Comparison of ENCODE assay signal across 8 mouse cellular contexts in genomic region chr8:60632933-60633655, GRCm38 (mm10). TPM values are rescaled to one million over a fixed set of nuclear protein-coding genes. Genes with fewer than 3 reads are reported as not detected.
DNase-seq lines count a peak whose midpoint lies in the region; ATAC-seq and TF ChIP-seq lines count a peak whose summit lies in the region.

No protein-coding gene starts in this region.

- peak overlapping the region; percentile 66 for H3K9ac ChIP-seq in forebrain, embryonic 11.5 days (ENCODE audit: low read length)
- H3K9ac ChIP-seq in kidney, postnatal 0 days (ENCODE audit: low read depth, low read length) = peak overlapping the region; percentile 63

- H3K27ac ChIP-seq in layer of hippocampus, adult 2 months = peak overlapping the region; percentile 98
- no peak overlapping the region for H3K27ac ChIP-seq in forebrain, embryonic 11.5 days (ENCODE audit: low read depth, low read length)
- H3K27ac ChIP-seq in kidney, postnatal 0 days = peak overlapping the region; percentile 27; the same call in 1 of the 2 replicates
- peak overlapping the region; percentile 74 for H3K27ac ChIP-seq in midbrain, embryonic 10.5 days (replicated peaks)

- peak overlapping the region; percentile 67 for H3K4me3 ChIP-seq in layer of hippocampus, adult 2 months
- H3K4me3 ChIP-seq in forebrain, embryonic 11.5 days (ENCODE audit: low read depth, low read length) = peak overlapping the region; percentile 61
- peak overlapping the region; percentile 63 for H3K4me3 ChIP-seq in kidney, postnatal 0 days (replicated peaks; ENCODE audit: low read depth, low read length)
- H3K4me3 ChIP-seq in midbrain, embryonic 10.5 days = peak overlapping the region; percentile 65

- H3K36me3 ChIP-seq in forebrain, embryonic 11.5 days (ENCODE audit: control insufficient read depth, insufficient read depth, low read length) = no peaks in the 10 kb centered on the region
- no peaks in the 10 kb centered on the region for H3K36me3 ChIP-seq in kidney, postnatal 0 days (ENCODE audit: insufficient read depth, low read length)
- H3K36me3 ChIP-seq in midbrain, embryonic 10.5 days = no peaks in the 10 kb centered on the region

- WGBS in forebrain, embryonic 11.5 days = under 1% methylated on average over 56 of the region's 56 CpGs
- WGBS in kidney, postnatal 0 days = under 1% methylated on average over 56 of the region's 56 CpGs
- WGBS in midbrain, embryonic 10.5 days = under 1% methylated on average over 56 of the region's 56 CpGs

- in situ Hi-C loops in Patski (cut with MboI; ENCODE audit: low pct_unique_long_range_greater_than_20kb) = loop anchor here (25.0 kb wide), 1 partner anchor 879 kb away; no protein-coding TSS in a partner anchor

- CTCF ChIA-PET in Patski (lab: Charles Lee) = interaction anchor here (0.8 to 2.6 kb wide), 13 partner anchors 8 to 283 kb away, joined by 3 to 8 read pairs (median 4); no protein-coding TSS in a partner anchor

- no peaks in the 10 kb centered on the region for H3K27me3 ChIP-seq in Patski
- peaks cover 8% of the 10 kb centered on the region; the same call in 1 of the 2 replicates for H3K27me3 ChIP-seq in forebrain, embryonic 11.5 days (ENCODE audit: control insufficient read depth, insufficient read depth, low read length)
- H3K27me3 ChIP-seq in kidney, postnatal 0 days (ENCODE audit: insufficient read depth, low read length) = no peaks in the 10 kb centered on the region
- peaks cover 45% of the 10 kb centered on the region for H3K27me3 ChIP-seq in midbrain, embryonic 10.5 days (ENCODE audit: low read depth, poor library complexity, severe bottlenecking)

- H3K4me1 ChIP-seq in forebrain, embryonic 11.5 days (replicated peaks; ENCODE audit: control insufficient read depth, insufficient read depth, low read length) = no peaks in the 10 kb centered on the region
- H3K4me1 ChIP-seq in kidney, postnatal 0 days (replicated peaks; ENCODE audit: insufficient read depth, low read length) = 0 out of 2 replicates have a peak, but pooled peaks cover 5% of the 10 kb centered on the region
- H3K4me1 ChIP-seq in midbrain, embryonic 10.5 days = peaks cover 20% of the 10 kb centered on the region

- POLR2A ChIA-PET in Patski (lab: Charles Lee) = interaction anchor here (0.5 to 1.6 kb wide), 5 partner anchors 17 to 651 kb away, joined by 3 to 4 read pairs (median 3); no protein-coding TSS in a partner anchor

- TF ChIP-seq CTCF in layer of hippocampus, adult 2 months (conservative IDR thresholded peaks at IDR 0.05) = peak; percentile 49
- peak; percentile 44 for TF ChIP-seq CTCF in Patski (IDR thresholded peaks at IDR 0.05)
- TF ChIP-seq CTCF in kidney, postnatal 0 days (IDR thresholded peaks at IDR 0.05; ENCODE audit: low read depth) = peak; percentile 35

- peak; percentile 68 for ATAC-seq in Patski
- ATAC-seq in forebrain, embryonic 11.5 days (replicated peaks; ENCODE audit: low FRiP score) = peak; percentile 16
- no peak for ATAC-seq in kidney, postnatal 0 days (replicated peaks; ENCODE audit: low FRiP score, low read depth)

- H3K9me3 ChIP-seq in forebrain, embryonic 11.5 days (ENCODE audit: control insufficient read depth, low read length) = no peaks in the 10 kb centered on the region
- no peaks in the 10 kb centered on the region for H3K9me3 ChIP-seq in kidney, postnatal 0 days (replicated peaks; ENCODE audit: low read length)
- H3K9me3 ChIP-seq in midbrain, embryonic 10.5 days (replicated peaks) = no peaks in the 10 kb centered on the region

- DNase-seq in layer of hippocampus, adult 2 months (ENCODE audit: low spot score in 2 of 2) = peak; percentile 32 to 36
- no peak for DNase-seq in layer of hippocampus, adult 9-11 months
- DNase-seq in Patski (ENCODE audit: low read depth, low spot score) = no peak
- no peak for DNase-seq in forebrain, embryonic 11.5 days (ENCODE audit: low spot score)
- DNase-seq in kidney, postnatal 0 days (ENCODE audit: low spot score) = peak; percentile 21
- DNase-seq in midbrain, embryonic 10.5 days (ENCODE audit: low spot score) = no peak
- no peak for DNase-seq in adrenal gland, postnatal 10 days
- no peak for DNase-seq in cerebellum, postnatal 36 days

- H3K4me2 ChIP-seq in forebrain, embryonic 11.5 days (ENCODE audit: low read depth, low read length, severe bottlenecking) = peak overlapping the region; percentile 97
- H3K4me2 ChIP-seq in kidney, postnatal 0 days (ENCODE audit: low read length) = peak overlapping the region; percentile 85

RNA-seq across cellular contexts. Expression of gene Mfap3l, which starts 0.5 kb away (rescaled TPM):
- 10 to 100 TPM; 44.7 to 48.7 TPM for total RNA-seq in layer of hippocampus, adult 2 months (2021)
- 34.6 TPM for polyA plus RNA-seq in Patski (2021)
- polyA plus RNA-seq in forebrain, embryonic 11.5 days (2014; fragmentation: Nextera tagmentation; extraction: Ambion mirVana) = 1.7 and 1.8 TPM in 2 replicates
- polyA plus RNA-seq in kidney, postnatal 0 days (2015; fragmentation: Nextera tagmentation; extraction: Ambion mirVana) = 4.4 and 5.1 TPM in 2 replicates
- polyA plus RNA-seq in midbrain, embryonic 10.5 days (2016; fragmentation: Nextera tagmentation; extraction: Ambion mirVana) = 1.3 and 1.7 TPM in 2 replicates
- 1 to 10 TPM; 1.5 to 2.7 TPM for total RNA-seq in adrenal gland, postnatal 10 days (2021)

Comparison
In these comparisons a context has a peak if more than half of its experiments do, and no peak if none do; other contexts are left out.
1. DNase-seq: peak in layer of hippocampus, adult 2 months (2 of 2) and kidney, postnatal 0 days (single experiment); none in layer of hippocampus, adult 9-11 months (single experiment), Patski (single experiment), forebrain, embryonic 11.5 days (single experiment), midbrain, embryonic 10.5 days (single experiment), adrenal gland, postnatal 10 days (single experiment) and cerebellum, postnatal 36 days (0 of 2).
2. Peak in every context shown above with its lines, with median percentiles within 50 percentile points of each other: H3K4me3 ChIP-seq and CTCF ChIP-seq.